ENCODE assay signal across 11 mouse cellular contexts in genomic region chr4:95915628-95916579, GRCm38 (mm10). TPM values are rescaled to one million over a fixed set of nuclear protein-coding genes. Genes with fewer than 3 reads are reported as not detected.
DNase-seq lines count a peak whose midpoint lies in the region; ATAC-seq and TF ChIP-seq lines count a peak whose summit lies in the region.
"Had no signal": no experiment of that assay in that cellular context is flagged by ENCODE, and none has a peak within 500 bp of the region (broad histone marks: within the 10 kb centered on the region; RNA-seq: fewer than 3 reads in every experiment).

No protein-coding gene starts in this region.

- H3K36me3 ChIP-seq in heart, embryonic 10.5 days: no peaks in the 10 kb centered on the region
- no peaks in the 10 kb centered on the region for H3K36me3 ChIP-seq in hindbrain, embryonic 13.5 days
- no peaks in the 10 kb centered on the region for H3K36me3 ChIP-seq in neural tube, embryonic 14.5 days (ENCODE audit: control insufficient read depth, insufficient read depth, low read length)

- no peak for TF ChIP-seq CTCF in embryonic fibroblast, embryonic 13.5 days (IDR thresholded peaks at IDR 0.05; ENCODE audit: borderline replicate concordance, insufficient read depth, low read length)
- TF ChIP-seq CTCF in cerebellum, adult 2 months (IDR thresholded peaks at IDR 0.05; ENCODE audit: borderline replicate concordance, insufficient read depth, low read depth, low read length): no peak

- DNase-seq in heart, embryonic 10.5 days (ENCODE audit: low spot score): no peak
- DNase-seq in heart, adult 18-20 months: no peak
- DNase-seq in cerebellum, adult 2 months: no peak
- no peak for DNase-seq in lung, postnatal 4 days
- DNase-seq in spleen, adult 18-20 months: no peak
- DNase-seq: kidney, postnatal 4 days; right cerebral cortex, postnatal 25 days had no signal

- H3K27me3 ChIP-seq in heart, embryonic 10.5 days (ENCODE audit: insufficient read depth, poor library complexity, severe bottlenecking): no peaks in the 10 kb centered on the region
- no peaks in the 10 kb centered on the region for H3K27me3 ChIP-seq in hindbrain, embryonic 13.5 days
- H3K27me3 ChIP-seq in neural tube, embryonic 14.5 days (ENCODE audit: control insufficient read depth, insufficient read depth, low read length): no peaks in the 10 kb centered on the region
- no peaks in the 10 kb centered on the region for H3K27me3 ChIP-seq in cerebellum, adult 2 months (ENCODE audit: control insufficient read depth, insufficient read depth, low read length)

- ATAC-seq in hindbrain, embryonic 13.5 days (ENCODE audit: low FRiP score): peak; percentile 57; the same call in 1 of the 2 replicates
- 0 out of 2 replicates have a peak, but pooled peaks have one; percentile 51 for ATAC-seq in neural tube, embryonic 14.5 days (ENCODE audit: low read depth)

- H3K4me3 ChIP-seq in heart, embryonic 10.5 days: no peak overlapping the region
- no peak overlapping the region for H3K4me3 ChIP-seq in embryonic fibroblast, embryonic 13.5 days (ENCODE audit: insufficient read depth, low read length)
- H3K4me3 ChIP-seq in hindbrain, embryonic 13.5 days: no peak overlapping the region
- H3K4me3 ChIP-seq in neural tube, embryonic 14.5 days (ENCODE audit: low read depth, low read length): no peak overlapping the region
- no peak overlapping the region for H3K4me3 ChIP-seq in cerebellum, adult 2 months (replicated peaks; ENCODE audit: insufficient read depth, low read depth, low read length)

- 0 out of 2 replicates have a peak overlapping the region, but pooled peaks have one; percentile 8 for H3K27ac ChIP-seq in heart, embryonic 10.5 days
- peak overlapping the region; percentile 49; the same call in 1 of the 2 replicates for H3K27ac ChIP-seq in embryonic fibroblast, embryonic 13.5 days (ENCODE audit: insufficient read depth, low read length)
- H3K27ac ChIP-seq in hindbrain, embryonic 13.5 days: no peak overlapping the region
- no peak overlapping the region for H3K27ac ChIP-seq in neural tube, embryonic 14.5 days (ENCODE audit: low read depth, low read length)
- H3K27ac ChIP-seq in cerebellum, adult 2 months (ENCODE audit: insufficient read depth, low read length): no peak overlapping the region
- H3K27ac ChIP-seq: liver, embryonic 14.5 days had no signal

- no peak for TF ChIP-seq POLR2A in embryonic fibroblast, embryonic 13.5 days (IDR thresholded peaks at IDR 0.05; ENCODE audit: low read depth, low read length)
- no peak for TF ChIP-seq POLR2A in cerebellum, adult 2 months (IDR thresholded peaks at IDR 0.05; ENCODE audit: borderline replicate concordance, insufficient read depth, low read length)

- H3K4me1 ChIP-seq in heart, embryonic 10.5 days: 0 out of 2 replicates have a peak, but pooled peaks cover 15% of the 10 kb centered on the region
- peaks cover 3% of the 10 kb centered on the region for H3K4me1 ChIP-seq in embryonic fibroblast, embryonic 13.5 days (ENCODE audit: control insufficient read depth, insufficient read depth, low read length)
- peaks cover 11% of the 10 kb centered on the region; the same call in 1 of the 2 replicates for H3K4me1 ChIP-seq in hindbrain, embryonic 13.5 days (replicated peaks)
- H3K4me1 ChIP-seq in neural tube, embryonic 14.5 days (ENCODE audit: control insufficient read depth, insufficient read depth, low read length): no peaks in the 10 kb centered on the region
- no peaks in the 10 kb centered on the region for H3K4me1 ChIP-seq in cerebellum, adult 2 months (ENCODE audit: control insufficient read depth, insufficient read depth, low read length)

- H3K9me3 ChIP-seq in heart, embryonic 10.5 days: no peaks in the 10 kb centered on the region
- H3K9me3 ChIP-seq in hindbrain, embryonic 13.5 days: no peaks in the 10 kb centered on the region
- no peaks in the 10 kb centered on the region for H3K9me3 ChIP-seq in neural tube, embryonic 14.5 days (ENCODE audit: control insufficient read depth, low read length)

- H3K9ac ChIP-seq in hindbrain, embryonic 13.5 days: no peak overlapping the region
- no peak overlapping the region; the same call in 1 of the 2 replicates for H3K9ac ChIP-seq in neural tube, embryonic 14.5 days (replicated peaks; ENCODE audit: low read depth, low read length)
- H3K9ac ChIP-seq: liver, embryonic 14.5 days had no signal

- WGBS in heart, embryonic 10.5 days: 62% methylated on average over 8 of the region's 8 CpGs
- WGBS in hindbrain, embryonic 13.5 days: 33% methylated on average over 8 of the region's 8 CpGs
- WGBS in neural tube, embryonic 14.5 days: 39% methylated on average over 8 of the region's 8 CpGs
- 67% methylated on average over 8 of the region's 8 CpGs for WGBS in cerebellum, adult 2 months

- H3K4me2 ChIP-seq in hindbrain, embryonic 13.5 days: no peak overlapping the region
- no peak overlapping the region for H3K4me2 ChIP-seq in neural tube, embryonic 14.5 days (ENCODE audit: low read depth, low read length)

RNA-seq across cellular contexts. Expression of gene Hook1, which starts 51.1 kb away (rescaled TPM):
- 10.2 and 12.3 TPM in 2 replicates for polyA plus RNA-seq in heart, embryonic 10.5 days (2016; fragmentation: Nextera tagmentation; extraction: Ambion mirVana)
- 10 to 100 TPM; 10.8 to 13.6 TPM for total RNA-seq in heart, adult 18-20 months (2021)
- polyA plus RNA-seq in embryonic fibroblast, embryonic 13.5 days (2011; ENCODE audit: insufficient read length, low read depth, missing spikeins): 1.3 and 2.2 TPM in 2 replicates
- 52.8 and 54.3 TPM in 2 replicates for polyA plus RNA-seq in hindbrain, embryonic 13.5 days (2015; fragmentation: Nextera tagmentation; extraction: Ambion mirVana)
- polyA plus RNA-seq in neural tube, embryonic 14.5 days (2014; fragmentation: Nextera tagmentation; extraction: Ambion mirVana): 96.9 and 102 TPM in 2 replicates
- polyA plus RNA-seq in cerebellum, adult 2 months (2012; rRNA removed): 48.1 and 57.5 TPM in 2 replicates

Comparison
In these comparisons a context has a peak if more than half of its experiments do, and no peak if none do; other contexts are left out.
1. H3K27ac ChIP-seq: peak in heart, embryonic 10.5 days (single experiment) and embryonic fibroblast, embryonic 13.5 days (single experiment); none in hindbrain, embryonic 13.5 days (single experiment), neural tube, embryonic 14.5 days (single experiment) and cerebellum, adult 2 months (single experiment).